ENCODE assay signal across 9 mouse cellular contexts in genomic region chr11:101131701-101132100, GRCm38 (mm10). TPM values are rescaled to one million over a fixed set of nuclear protein-coding genes. Genes with fewer than 3 reads are reported as not detected.
DNase-seq lines count a peak whose midpoint lies in the region; ATAC-seq and TF ChIP-seq lines count a peak whose summit lies in the region.
"Had no signal": no experiment of that assay in that cellular context is flagged by ENCODE, and none has a peak within 500 bp of the region (broad histone marks: within the 10 kb centered on the region; RNA-seq: fewer than 3 reads in every experiment).

No protein-coding gene starts in this region.

- no peak overlapping the region for H3K4me2 ChIP-seq in liver, embryonic 14.5 days (ENCODE audit: low read depth)
- no peak overlapping the region for H3K4me2 ChIP-seq in midbrain, embryonic 16.5 days (ENCODE audit: low read length)

- WGBS in liver, embryonic 14.5 days (ENCODE audit: insufficient replicate concordance): 82% methylated on average over 6 of the region's 6 CpGs
- 92% methylated on average over 6 of the region's 6 CpGs for WGBS in midbrain, embryonic 16.5 days

- intact Hi-C loops in left cerebral cortex, postnatal 14 days (cut with DNase I): no loop called here
- intact Hi-C loops in left cerebral cortex, postnatal 25 days (cut with DNase I): no loop called here

- H3K4me1 ChIP-seq in liver, embryonic 14.5 days (replicated peaks; ENCODE audit: control insufficient read depth in 2 of 2, insufficient read depth in 2 of 2, low read length in 1 of 2): peaks cover 2 to 15% of the 10 kb centered on the region in 2 experiments; a peak in 2 of 4 replicates
- H3K4me1 ChIP-seq in midbrain, embryonic 16.5 days (ENCODE audit: control insufficient read depth, insufficient read depth, low read length): no peaks in the 10 kb centered on the region

- 0 out of 2 replicates have a peak, but pooled peaks cover under 1% of the 10 kb centered on the region for H3K36me3 ChIP-seq in liver, embryonic 14.5 days (replicated peaks; ENCODE audit: control insufficient read depth, insufficient read depth, low read depth)
- peaks cover 4% of the 10 kb centered on the region for H3K36me3 ChIP-seq in midbrain, embryonic 16.5 days (ENCODE audit: control insufficient read depth, insufficient read depth, low read length)

- ATAC-seq in liver, embryonic 14.5 days (ENCODE audit: insufficient read depth): no peak
- no peak for ATAC-seq in midbrain, embryonic 16.5 days

- H3K9me3 ChIP-seq in liver, embryonic 14.5 days (ENCODE audit: control insufficient read depth, low read length): no peaks in the 10 kb centered on the region; the same call in 1 of the 2 replicates
- H3K9me3 ChIP-seq in midbrain, embryonic 16.5 days (replicated peaks; ENCODE audit: control insufficient read depth, low read length, poor library complexity, severe bottlenecking): no peaks in the 10 kb centered on the region

- peak; percentile 73 to 84 for DNase-seq in cerebellum, postnatal 10 days
- no peak for DNase-seq in cerebellum, adult 18-20 months
- peak; percentile 33 to 66 for DNase-seq in left cerebral cortex, postnatal 14 days (ENCODE audit: low spot score in 2 of 2)
- DNase-seq in left cerebral cortex, postnatal 25 days (ENCODE audit: low spot score in 2 of 2): no peak
- DNase-seq in NIH3T3 (ENCODE audit: low read depth): peak; percentile 66
- no peak for DNase-seq in liver, embryonic 14.5 days (ENCODE audit: low read depth in 3 of 3, low spot score in 3 of 3)
- DNase-seq in layer of hippocampus, adult 11-12 months (ENCODE audit: low spot score): no peak
- DNase-seq: spleen, adult 18-20 months had no signal

- no peak for TF ChIP-seq EP300 in liver, embryonic 14.5 days (IDR thresholded peaks at IDR 0.05; ENCODE audit: low read depth)

- no peak overlapping the region for H3K9ac ChIP-seq in liver, embryonic 14.5 days (replicated peaks)
- H3K9ac ChIP-seq in midbrain, embryonic 16.5 days (ENCODE audit: low read depth, low read length): no peak overlapping the region

- no peak overlapping the region for H3K27ac ChIP-seq in liver, embryonic 14.5 days
- no peak overlapping the region for H3K27ac ChIP-seq in midbrain, embryonic 16.5 days (ENCODE audit: low read length)

- no peaks in the 10 kb centered on the region for H3K27me3 ChIP-seq in liver, embryonic 14.5 days (ENCODE audit: control insufficient read depth, insufficient read depth, low read length)
- H3K27me3 ChIP-seq in midbrain, embryonic 16.5 days (ENCODE audit: control insufficient read depth, insufficient read depth, low read depth, low read length): no peaks in the 10 kb centered on the region

- peak; percentile 71 for TF ChIP-seq CTCF in liver, embryonic 14.5 days (IDR thresholded peaks at IDR 0.05; ENCODE audit: low read depth)

- H3K4me3 ChIP-seq in liver, embryonic 14.5 days (ENCODE audit: insufficient read depth in 1 of 2, low read depth in 2 of 2, low read length in 2 of 2): no peak overlapping the region
- no peak overlapping the region for H3K4me3 ChIP-seq in midbrain, embryonic 16.5 days (ENCODE audit: low read depth, low read length)

RNA-seq across cellular contexts. Expression of gene Tubg1, which starts 12.0 kb away (rescaled TPM):
- total RNA-seq in left cerebral cortex, postnatal 14 days (2021): 10 to 100 TPM; 52.1 to 52.7 TPM
- 10 to 100 TPM; 44.9 to 46.6 TPM for total RNA-seq in left cerebral cortex, postnatal 25 days (2021)
- 12.4 and 13.8 TPM in 2 replicates for polyA plus RNA-seq in liver, embryonic 14.5 days (2012; rRNA removed)
- 32.0 and 32.4 TPM in 2 replicates for polyA plus RNA-seq in liver, embryonic 14.5 days (2014; fragmentation: Nextera tagmentation; extraction: Ambion mirVana)
- polyA plus RNA-seq in midbrain, embryonic 16.5 days (2015; fragmentation: Nextera tagmentation; extraction: Ambion mirVana): 72.6 and 75.0 TPM in 2 replicates

RNA-seq across cellular contexts. Expression of gene Retreg3, which starts 12.0 kb away (rescaled TPM):
- 10 to 100 TPM; 53.9 to 58.8 TPM for total RNA-seq in left cerebral cortex, postnatal 14 days (2021)
- total RNA-seq in left cerebral cortex, postnatal 25 days (2021): 10 to 100 TPM; 56.2 to 56.7 TPM
- polyA plus RNA-seq in liver, embryonic 14.5 days (2012; rRNA removed): 19.3 and 20.4 TPM in 2 replicates
- polyA plus RNA-seq in liver, embryonic 14.5 days (2014; fragmentation: Nextera tagmentation; extraction: Ambion mirVana): 5.3 and 6.7 TPM in 2 replicates
- polyA plus RNA-seq in midbrain, embryonic 16.5 days (2015; fragmentation: Nextera tagmentation; extraction: Ambion mirVana): 24.4 and 25.4 TPM in 2 replicates

RNA-seq across cellular contexts. Expression of gene Tubg2, which starts 24.0 kb away (rescaled TPM):
- total RNA-seq in left cerebral cortex, postnatal 14 days (2021): 10 to 100 TPM; 49.0 to 49.5 TPM
- 10 to 100 TPM; 47.5 to 48.6 TPM for total RNA-seq in left cerebral cortex, postnatal 25 days (2021)
- 0.13 and 0.14 TPM in 2 replicates for polyA plus RNA-seq in liver, embryonic 14.5 days (2012; rRNA removed)
- not detected in 2 replicates for polyA plus RNA-seq in liver, embryonic 14.5 days (2014; fragmentation: Nextera tagmentation; extraction: Ambion mirVana)
- polyA plus RNA-seq in midbrain, embryonic 16.5 days (2015; fragmentation: Nextera tagmentation; extraction: Ambion mirVana): 62.9 and 71.4 TPM in 2 replicates

RNA-seq across cellular contexts. Expression of gene Psmc3ip, which starts 36.5 kb away (rescaled TPM):
- 1 to 10 TPM; 3.7 to 4.0 TPM for total RNA-seq in left cerebral cortex, postnatal 14 days (2021)
- total RNA-seq in left cerebral cortex, postnatal 25 days (2021): 1 to 10 TPM; 3.6 to 3.9 TPM
- 7.3 and 16.8 TPM in 2 replicates for polyA plus RNA-seq in liver, embryonic 14.5 days (2012; rRNA removed)
- 21.6 and 22.0 TPM in 2 replicates for polyA plus RNA-seq in liver, embryonic 14.5 days (2014; fragmentation: Nextera tagmentation; extraction: Ambion mirVana)
- polyA plus RNA-seq in midbrain, embryonic 16.5 days (2015; fragmentation: Nextera tagmentation; extraction: Ambion mirVana): 15.2 and 17.6 TPM in 2 replicates

RNA-seq across cellular contexts. Expression of gene Cntnap1, which starts 38.6 kb away (rescaled TPM):
- 100 to 1,000 TPM; 124 to 128 TPM for total RNA-seq in left cerebral cortex, postnatal 14 days (2021)
- total RNA-seq in left cerebral cortex, postnatal 25 days (2021): 100 to 1,000 TPM; 153 to 170 TPM
- 0.11 and 0.16 TPM in 2 replicates for polyA plus RNA-seq in liver, embryonic 14.5 days (2012; rRNA removed)
- 0.08 TPM in 1 of 2 replicates, not detected in the other for polyA plus RNA-seq in liver, embryonic 14.5 days (2014; fragmentation: Nextera tagmentation; extraction: Ambion mirVana)
- 4.2 and 4.7 TPM in 2 replicates for polyA plus RNA-seq in midbrain, embryonic 16.5 days (2015; fragmentation: Nextera tagmentation; extraction: Ambion mirVana)

Comparison
In these comparisons a context has a peak if more than half of its experiments do, and no peak if none do; other contexts are left out.
1. DNase-seq: peak in cerebellum, postnatal 10 days (2 of 2), left cerebral cortex, postnatal 14 days (2 of 2) and NIH3T3 (single experiment); none in cerebellum, adult 18-20 months (0 of 2), left cerebral cortex, postnatal 25 days (0 of 2), liver, embryonic 14.5 days (0 of 3) and layer of hippocampus, adult 11-12 months (single experiment).